Mouse (Mus musculus): ENCODE results near the gene Fgd5. TPM values are rescaled to one million over a fixed set of nuclear protein-coding genes. Genes with fewer than 3 reads are reported as not detected.
A peak's percentile ranks its signal among the peaks of the same experiment; 100 is the strongest.
"Not testable (repeated sequence)": the region's sequence is repeated elsewhere in the genome, so short reads cannot be mapped to it uniquely, and the experiment has no call there.

Gene Fgd5
- polyA plus RNA-seq (2014; fragmentation: Nextera tagmentation; extraction: Ambion mirVana), result 9.1 and 10.2 TPM in 2 replicates

- peak within 1 kb of the TSS; percentile 64 for H3K27ac ChIP-seq (ENCODE audit: low read depth, low read length)
- H3K9me3 ChIP-seq (replicated peaks; ENCODE audit: control insufficient read depth, low read length), result no peaks in the 10 kb centered on the region
- H3K36me3 ChIP-seq (ENCODE audit: control insufficient read depth, insufficient read depth, low read length), result no peaks in the 10 kb centered on the region
- H3K9ac ChIP-seq (ENCODE audit: low read depth, low read length), result peak within 1 kb of the TSS; percentile 73
- H3K27me3 ChIP-seq (ENCODE audit: control insufficient read depth, insufficient read depth, low read length), result peaks cover 26% of the 10 kb centered on the region
- ATAC-seq (replicated peaks; ENCODE audit: insufficient number of reproducible peaks, low FRiP score, low TSS enrichment), result peak; percentile 67
- H3K4me3 ChIP-seq (ENCODE audit: low read depth, low read length), result peak within 1 kb of the TSS; percentile 68
- peak within 1 kb of the TSS; percentile 91 for H3K4me2 ChIP-seq
- WGBS (ENCODE audit: insufficient replicate concordance), result 3% methylated on average over 53 of the region's 62 CpGs
- H3K4me1 ChIP-seq (ENCODE audit: control insufficient read depth, insufficient read depth, low read length), result peaks cover 7% of the 10 kb centered on the region; the same call in 1 of the 2 replicates
These were observed at the start of gene Fgd5 for GRCm38 (mm10) chr6:91978371-91979300. Gene Fgd5 (plus strand): TSS chr6:91978878.

DNA sequence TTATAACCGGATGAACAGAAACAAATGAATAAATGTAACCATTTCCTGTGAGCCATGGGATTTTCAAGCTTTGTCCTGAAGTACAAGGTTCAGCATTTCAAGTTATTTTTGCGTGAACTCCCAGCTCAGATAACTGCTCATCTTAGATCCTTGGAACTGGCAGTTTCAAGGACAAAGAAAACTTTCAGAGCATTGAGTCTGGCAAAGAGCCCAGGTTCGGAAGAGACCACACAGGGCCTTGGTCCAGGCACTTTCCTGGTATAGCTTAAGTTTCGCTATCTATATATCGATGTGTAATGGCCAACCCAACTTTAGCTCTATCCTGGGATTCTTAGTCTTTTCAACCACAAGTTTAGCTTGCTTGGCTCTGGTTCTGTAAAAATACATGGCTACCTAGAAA is 47.4 kb upstream of the Fgd5 start:
- no peaks in the 10 kb centered on the region; the same call in 1 of the 2 replicates for H3K27me3 ChIP-seq (ENCODE audit: control insufficient read depth, insufficient read depth, low read length)
- H3K9ac ChIP-seq (ENCODE audit: low read depth, low read length), result no peak overlapping the region
- H3K27ac ChIP-seq (ENCODE audit: low read depth, low read length), result no peak overlapping the region
- no peak for ATAC-seq (replicated peaks; ENCODE audit: insufficient number of reproducible peaks, low FRiP score, low TSS enrichment)
- 71% methylated on average over 5 of the region's 5 CpGs for WGBS (ENCODE audit: insufficient replicate concordance)
- H3K4me1 ChIP-seq (ENCODE audit: control insufficient read depth, insufficient read depth, low read length), result no peaks in the 10 kb centered on the region
- no peaks in the 10 kb centered on the region for H3K36me3 ChIP-seq (ENCODE audit: control insufficient read depth, insufficient read depth, low read length)
- H3K4me2 ChIP-seq, result no peak overlapping the region
- H3K9me3 ChIP-seq (replicated peaks; ENCODE audit: control insufficient read depth, low read length), result no peaks in the 10 kb centered on the region
- no peak overlapping the region for H3K4me3 ChIP-seq (ENCODE audit: low read depth, low read length)

- 0 out of 2 replicates have a peak, but pooled peaks cover 2% of the 10 kb centered on the region for H3K4me1 ChIP-seq (ENCODE audit: control insufficient read depth, insufficient read depth, low read length)
- H3K9me3 ChIP-seq (replicated peaks; ENCODE audit: control insufficient read depth, low read length), result no peaks in the 10 kb centered on the region
- no peak overlapping the region for H3K4me2 ChIP-seq
- no peaks in the 10 kb centered on the region for H3K27me3 ChIP-seq (ENCODE audit: control insufficient read depth, insufficient read depth, low read length)
- no peak for ATAC-seq (replicated peaks; ENCODE audit: insufficient number of reproducible peaks, low FRiP score, low TSS enrichment)
- no peak overlapping the region for H3K9ac ChIP-seq (ENCODE audit: low read depth, low read length)
- H3K36me3 ChIP-seq (ENCODE audit: control insufficient read depth, insufficient read depth, low read length), result no peaks in the 10 kb centered on the region
- 53% methylated on average over 4 of the region's 4 CpGs for WGBS (ENCODE audit: insufficient replicate concordance)
- H3K4me3 ChIP-seq (ENCODE audit: low read depth, low read length), result no peak overlapping the region
- H3K27ac ChIP-seq (ENCODE audit: low read depth, low read length), result no peak overlapping the region
These were observed 40.2 kb upstream of the Fgd5 start for GRCm38 (mm10) chr6:91938491-91938890.

GRCm38 (mm10) chr6:91948426-91948825 is 30.3 kb upstream of the Fgd5 start:
- 68% methylated on average over 2 of the region's 2 CpGs for WGBS (ENCODE audit: insufficient replicate concordance)
- no peaks in the 10 kb centered on the region for H3K4me1 ChIP-seq (ENCODE audit: control insufficient read depth, insufficient read depth, low read length)
- H3K9me3 ChIP-seq (replicated peaks; ENCODE audit: control insufficient read depth, low read length), result no peaks in the 10 kb centered on the region
- peaks cover 7% of the 10 kb centered on the region; the same call in 1 of the 2 replicates for H3K27me3 ChIP-seq (ENCODE audit: control insufficient read depth, insufficient read depth, low read length)
- H3K4me2 ChIP-seq, result no peak overlapping the region
- no peak overlapping the region for H3K4me3 ChIP-seq (ENCODE audit: low read depth, low read length)
- H3K9ac ChIP-seq (ENCODE audit: low read depth, low read length), result no peak overlapping the region
- no peak overlapping the region for H3K27ac ChIP-seq (ENCODE audit: low read depth, low read length)
- no peak for ATAC-seq (replicated peaks; ENCODE audit: insufficient number of reproducible peaks, low FRiP score, low TSS enrichment)
- no peaks in the 10 kb centered on the region for H3K36me3 ChIP-seq (ENCODE audit: control insufficient read depth, insufficient read depth, low read length)

DNA sequence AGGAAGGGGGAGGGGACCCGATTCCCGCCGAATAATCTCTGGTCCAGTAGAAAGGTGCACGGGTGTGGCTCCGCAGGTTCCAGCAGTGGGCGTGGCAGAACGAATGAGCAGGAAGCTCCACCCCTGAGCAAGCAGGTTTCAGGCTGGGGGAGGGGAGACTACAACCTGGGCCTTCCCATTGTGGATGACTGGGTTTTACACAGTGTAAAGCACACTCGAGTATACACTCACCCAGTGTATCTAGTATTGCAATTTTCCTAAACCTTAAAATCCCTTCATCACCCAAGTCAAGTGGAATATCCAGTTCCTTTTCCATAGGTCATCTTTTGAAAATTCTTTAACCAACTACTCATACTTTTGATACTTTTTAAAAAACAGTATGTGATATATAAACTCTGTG is 20.7 kb upstream of the Fgd5 start:
- not testable (repeated sequence) for H3K4me3 ChIP-seq (ENCODE audit: low read depth, low read length); H3K9ac ChIP-seq (ENCODE audit: low read depth, low read length); H3K9me3 ChIP-seq (replicated peaks; ENCODE audit: control insufficient read depth, low read length); H3K4me1 ChIP-seq (ENCODE audit: control insufficient read depth, insufficient read depth, low read length); ATAC-seq (replicated peaks; ENCODE audit: insufficient number of reproducible peaks, low FRiP score, low TSS enrichment); H3K36me3 ChIP-seq (ENCODE audit: control insufficient read depth, insufficient read depth, low read length); H3K27ac ChIP-seq (ENCODE audit: low read depth, low read length); H3K4me2 ChIP-seq; H3K27me3 ChIP-seq (ENCODE audit: control insufficient read depth, insufficient read depth, low read length)
- 11% methylated on average over 2 of the region's 8 CpGs for WGBS (ENCODE audit: insufficient replicate concordance)

DNA sequence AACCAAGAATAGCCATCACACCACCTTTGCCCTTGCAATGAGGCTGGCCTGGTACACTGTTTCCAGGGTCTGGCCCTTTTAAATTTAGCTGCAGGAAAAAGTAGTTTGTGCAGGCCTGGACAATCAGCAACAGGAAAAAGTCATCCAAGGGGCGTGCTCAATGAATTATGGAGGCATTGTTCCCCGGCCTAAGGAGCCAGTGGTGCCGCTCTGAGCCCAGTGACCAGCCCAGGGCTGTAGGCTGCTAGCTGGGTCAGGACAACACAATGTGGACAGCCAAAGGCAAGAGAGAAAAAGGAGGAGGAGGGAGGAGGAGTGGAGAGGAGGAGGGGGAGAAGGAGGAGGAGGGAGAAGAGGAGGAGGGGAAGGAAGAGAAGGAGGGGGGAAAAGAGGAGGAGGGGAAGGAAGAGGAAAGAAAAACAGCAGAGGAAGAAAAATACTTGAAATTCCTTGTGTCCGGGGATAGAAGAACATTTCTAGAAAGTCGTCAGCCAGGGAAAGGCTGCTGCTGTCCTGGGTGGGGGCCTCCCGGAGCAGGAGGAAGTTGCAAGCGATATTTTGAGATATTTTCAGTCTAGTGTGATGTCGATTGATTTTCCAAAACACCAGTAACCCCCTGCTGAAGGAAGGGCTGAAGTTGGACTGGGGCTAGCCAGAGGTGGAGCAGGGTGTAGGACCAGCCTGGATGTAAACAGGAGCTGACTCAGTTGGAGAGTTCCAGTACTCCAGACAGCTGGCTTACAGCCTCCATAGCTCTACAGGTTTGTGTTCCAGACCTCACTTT is 18.5 kb upstream of the Fgd5 start:
- no peak; the same call in 1 of the 2 replicates for ATAC-seq (replicated peaks; ENCODE audit: insufficient number of reproducible peaks, low FRiP score, low TSS enrichment)
- H3K27me3 ChIP-seq (ENCODE audit: control insufficient read depth, insufficient read depth, low read length), result peaks cover 2% of the 10 kb centered on the region; the same call in 1 of the 2 replicates
- H3K4me1 ChIP-seq (ENCODE audit: control insufficient read depth, insufficient read depth, low read length), result 0 out of 2 replicates have a peak, but pooled peaks cover 3% of the 10 kb centered on the region
- H3K9me3 ChIP-seq (replicated peaks; ENCODE audit: control insufficient read depth, low read length), result no peaks in the 10 kb centered on the region
- H3K4me3 ChIP-seq (ENCODE audit: low read depth, low read length), result no peak overlapping the region
- H3K4me2 ChIP-seq, result peak overlapping the region; percentile 33
- WGBS (ENCODE audit: insufficient replicate concordance), result 27% methylated on average over 8 of the region's 8 CpGs
- H3K27ac ChIP-seq (ENCODE audit: low read depth, low read length), result peak overlapping the region; percentile 75
- no peaks in the 10 kb centered on the region for H3K36me3 ChIP-seq (ENCODE audit: control insufficient read depth, insufficient read depth, low read length)
- H3K9ac ChIP-seq (ENCODE audit: low read depth, low read length), result no peak overlapping the region

DNA sequence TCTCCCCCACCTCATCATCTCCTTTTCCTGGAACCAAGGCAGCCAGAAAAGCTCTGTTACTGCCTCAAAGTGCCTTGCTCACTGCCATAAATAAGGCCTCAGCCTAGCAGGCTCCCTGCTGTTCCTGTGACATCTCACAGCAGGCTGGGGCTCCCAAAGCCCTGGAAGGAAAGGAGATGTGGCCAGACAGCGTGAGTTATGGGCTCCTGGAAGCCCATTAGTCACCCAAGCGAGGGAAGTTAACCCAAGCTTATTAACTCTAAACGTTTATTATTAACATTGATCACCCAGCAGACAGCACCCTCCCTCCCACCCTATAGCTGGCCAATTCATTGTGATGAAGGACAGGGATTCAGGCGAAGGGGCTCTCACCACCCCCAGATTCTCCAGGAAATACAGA is 15.2 kb upstream of the Fgd5 start:
- H3K4me3 ChIP-seq (ENCODE audit: low read depth, low read length), result no peak overlapping the region
- H3K9me3 ChIP-seq (replicated peaks; ENCODE audit: control insufficient read depth, low read length), result no peaks in the 10 kb centered on the region
- H3K27me3 ChIP-seq (ENCODE audit: control insufficient read depth, insufficient read depth, low read length), result no peaks in the 10 kb centered on the region
- no peak overlapping the region for H3K27ac ChIP-seq (ENCODE audit: low read depth, low read length)
- H3K4me1 ChIP-seq (ENCODE audit: control insufficient read depth, insufficient read depth, low read length), result 0 out of 2 replicates have a peak, but pooled peaks cover 3% of the 10 kb centered on the region
- H3K4me2 ChIP-seq, result no peak overlapping the region
- no peak overlapping the region for H3K9ac ChIP-seq (ENCODE audit: low read depth, low read length)
- H3K36me3 ChIP-seq (ENCODE audit: control insufficient read depth, insufficient read depth, low read length), result no peaks in the 10 kb centered on the region
- no peak for ATAC-seq (replicated peaks; ENCODE audit: insufficient number of reproducible peaks, low FRiP score, low TSS enrichment)
- WGBS (ENCODE audit: insufficient replicate concordance), result 20% methylated on average over 4 of the region's 4 CpGs

DNA sequence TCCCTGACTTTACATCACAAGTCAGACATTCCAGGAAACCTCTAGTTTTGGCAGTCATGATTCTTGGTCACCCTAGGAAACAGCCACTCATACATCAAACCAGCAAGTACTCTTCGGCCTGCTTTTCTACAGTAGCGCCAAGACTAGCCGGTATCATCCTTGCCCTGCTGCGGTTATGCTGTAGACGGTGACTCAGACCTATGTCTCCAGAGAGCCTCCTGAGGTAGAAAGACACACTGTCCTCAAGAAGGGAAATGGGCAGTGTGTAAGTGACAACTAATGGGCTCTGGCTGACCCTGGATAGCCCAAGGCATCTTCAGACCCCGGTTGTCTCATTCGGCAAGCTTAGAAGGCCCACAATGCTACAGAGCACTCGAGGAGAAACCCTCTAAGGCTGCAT is 13.6 kb upstream of the Fgd5 start:
- 84% methylated on average over 8 of the region's 8 CpGs for WGBS (ENCODE audit: insufficient replicate concordance)
- Histone ChIP-seq H3K4me1 (ENCODE audit: control insufficient read depth, insufficient read depth, low read length) (0 out of 2 replicates have a peak, but pooled peaks cover 3% of the 10 kb centered on the region), H3K27me3 (ENCODE audit: control insufficient read depth, insufficient read depth, low read length) (no peaks in the 10 kb centered on the region), H3K9me3 (replicated peaks; ENCODE audit: control insufficient read depth, low read length) (no peaks in the 10 kb centered on the region), H3K4me3 (ENCODE audit: low read depth, low read length) (no peak overlapping the region), H3K27ac (ENCODE audit: low read depth, low read length) (no peak overlapping the region), H3K9ac (ENCODE audit: low read depth, low read length) (no peak overlapping the region), H3K36me3 (ENCODE audit: control insufficient read depth, insufficient read depth, low read length) (no peaks in the 10 kb centered on the region), H3K4me2 (no peak overlapping the region)
- no peak for ATAC-seq (replicated peaks; ENCODE audit: insufficient number of reproducible peaks, low FRiP score, low TSS enrichment)

Data from heart, embryonic 11.5 days (tissue).